Mouse (Mus musculus) adrenal gland, adult 8-10 months (tissue): ENCODE results near the gene Syn3. TPM values are rescaled to one million over a fixed set of nuclear protein-coding genes. Genes with fewer than 3 reads are reported as not detected.
"Not testable (repeated sequence)": the region's sequence is repeated elsewhere in the genome, so short reads cannot be mapped to it uniquely, and the experiment has no call there.

Source experiments
- DNase-seq: peaks from one replicate; pipeline ENCODE4 v3.0.0; 2022
- total RNA-seq, 4 experiments: library from RNA; stranded (reverse); gene quantifications; 2 replicates each; pipeline ENCODE4 v1.2.4; 2022

The Syn3 gene
- total RNA-seq, 4 experiments from 2014 or later, result 3.7 to 5.7 (median 4.2) TPM

DNA sequence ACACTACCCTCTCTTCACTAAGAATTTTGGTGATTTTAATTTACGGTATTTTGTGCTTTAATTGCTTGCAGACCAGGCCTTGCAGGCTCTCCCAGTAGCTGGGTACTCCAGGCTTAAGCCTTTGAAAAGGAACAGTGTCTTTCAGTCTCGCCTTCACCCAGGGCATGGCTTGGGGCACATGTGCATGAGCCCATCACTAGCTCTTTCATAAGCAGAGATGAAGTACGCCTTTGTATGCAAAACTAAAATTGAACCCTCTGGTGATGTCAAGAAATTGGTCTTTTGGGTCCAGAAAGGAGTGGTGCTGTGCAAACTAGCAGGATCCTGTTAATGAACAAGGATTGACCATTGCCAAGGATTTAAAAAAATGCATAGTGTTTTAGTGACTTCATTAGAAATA, 466.2 kb downstream of the Syn3 start:
- DNase-seq, result no peak

- no peak for DNase-seq
These were observed 468.0 kb downstream of the Syn3 start for GRCm38 (mm10) chr10:86030743-86031142.

- not testable (repeated sequence) for DNase-seq
These were observed 471.9 kb downstream of the Syn3 start for GRCm38 (mm10) chr10:86026807-86027206.

DNA sequence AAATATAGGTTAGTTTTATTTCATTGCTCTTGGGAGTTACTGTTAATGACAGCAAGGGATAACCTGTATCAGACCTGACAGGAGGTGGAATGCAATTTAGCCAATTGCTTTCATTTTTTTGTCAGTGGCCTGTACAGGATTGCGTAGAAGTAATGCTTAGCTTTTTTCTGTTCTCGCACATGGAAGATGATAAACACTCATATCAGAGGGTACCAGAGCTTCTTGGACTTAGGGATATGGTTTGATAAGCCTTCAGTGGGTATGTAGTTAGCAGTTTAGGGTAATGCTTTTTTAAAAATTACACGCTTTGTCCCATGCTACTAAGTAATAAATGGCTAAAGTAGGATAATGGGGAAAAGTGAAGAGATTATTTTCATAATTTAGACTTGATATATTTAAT, 472.3 kb downstream of the Syn3 start:
- no peak for DNase-seq

DNA sequence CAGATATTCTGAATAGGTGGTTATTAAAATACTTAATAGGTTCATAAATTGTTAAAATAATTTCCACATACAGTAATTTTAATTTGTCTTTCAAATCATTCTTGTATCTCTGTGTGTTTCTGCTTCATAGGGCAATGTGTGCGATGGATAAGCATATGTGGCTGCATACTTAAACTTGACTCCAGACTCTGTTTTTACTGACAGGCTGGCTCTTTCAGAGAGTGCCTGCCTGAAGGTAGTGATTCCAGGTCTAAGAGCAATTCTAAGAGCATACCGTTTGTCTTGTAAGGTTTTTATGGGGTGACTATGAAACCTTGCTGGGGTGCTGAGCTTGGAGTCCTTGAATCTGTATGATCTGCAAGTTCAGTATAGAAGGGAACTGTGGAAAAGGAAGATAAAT, 472.8 kb downstream of the Syn3 start:
- DNase-seq, result no peak

- DNase-seq, result no peak
These were observed 475.5 kb downstream of the Syn3 start for GRCm38 (mm10) chr10:86023149-86023548.

DNA sequence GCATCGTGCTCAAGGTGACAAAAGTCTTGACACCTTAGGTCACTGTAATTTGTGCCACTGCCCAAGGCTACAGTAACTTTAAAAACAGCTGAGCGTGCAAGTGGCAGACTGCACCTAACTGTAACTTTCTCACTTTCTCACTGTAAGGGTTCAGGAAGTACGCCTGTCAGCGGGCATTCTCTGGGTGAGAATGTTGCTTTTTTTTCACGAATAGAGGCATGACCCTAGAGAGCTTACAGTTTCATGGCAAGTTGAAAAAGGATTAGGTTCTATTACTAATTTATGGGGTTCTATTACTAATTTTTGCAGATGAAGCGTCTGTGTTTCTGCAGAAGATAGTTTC, 476.3 kb downstream of the Syn3 start:
- DNase-seq, result no peak

DNA sequence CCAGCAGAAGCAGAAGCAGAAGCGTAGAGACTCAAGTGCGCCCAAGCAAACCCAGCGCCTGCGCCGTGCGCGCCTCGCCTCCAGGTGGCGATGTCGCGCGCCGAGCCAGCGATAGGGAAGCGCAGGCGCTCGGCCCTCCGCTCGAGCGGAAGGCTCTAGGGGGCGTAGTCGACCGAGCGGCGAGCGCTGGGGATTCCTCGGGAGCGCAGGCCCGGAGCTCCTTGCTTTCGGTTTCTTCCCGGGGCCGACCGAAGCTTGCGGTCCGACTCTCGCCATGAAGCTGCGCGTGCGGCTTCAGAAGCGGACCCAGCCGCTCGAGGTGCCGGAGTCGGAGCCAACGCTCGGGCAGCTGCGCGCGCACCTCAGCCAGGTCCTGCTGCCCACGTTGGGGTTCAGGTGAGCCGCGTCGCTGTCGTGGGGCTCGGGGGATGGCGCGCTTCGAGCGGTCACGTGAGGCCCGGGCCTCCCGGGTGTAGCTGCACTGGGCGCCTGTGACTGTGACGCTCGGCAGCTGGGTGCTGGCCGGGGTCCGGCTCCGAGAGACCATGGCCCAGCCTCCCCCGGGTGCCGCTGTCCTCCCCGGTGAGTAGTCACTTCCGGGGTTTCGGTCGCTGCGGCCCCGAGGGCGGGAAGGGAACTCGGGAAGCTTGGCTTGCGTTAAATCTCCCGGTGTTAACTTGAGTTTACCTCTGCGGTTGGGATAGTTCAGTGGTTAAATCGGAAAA, 476.8 kb downstream of the Syn3 start, which contains the start of gene Fbxo7:
Gene Fbxo7, plus strand, starts transcription at position 224 of the 725 bp plus-strand sequence.
- DNase-seq, result peak; percentile 78

- DNase-seq, result no peak
These were observed 477.3 kb downstream of the Syn3 start for GRCm38 (mm10) chr10:86021408-86021748.

DNA sequence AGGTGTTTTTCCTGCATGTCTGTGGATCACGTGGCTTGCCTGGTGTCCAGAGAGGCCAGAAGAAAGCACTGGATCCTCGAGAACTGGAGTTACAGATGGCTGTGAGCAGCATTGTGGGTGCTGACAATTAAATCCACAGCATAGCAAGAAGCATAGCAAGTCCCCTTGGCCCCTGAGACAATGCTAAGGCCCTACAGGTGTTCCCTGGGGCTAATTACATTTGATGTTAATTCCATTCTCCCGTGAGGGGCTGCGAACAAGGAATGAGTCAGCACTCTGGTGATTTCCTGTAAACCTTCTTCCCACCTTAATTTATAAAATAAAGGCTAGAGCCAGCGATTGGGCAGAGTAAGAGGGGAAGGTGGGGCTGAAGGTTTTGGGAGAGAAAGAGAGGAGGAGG, 479.9 kb downstream of the Syn3 start:
- DNase-seq, result no peak

DNA sequence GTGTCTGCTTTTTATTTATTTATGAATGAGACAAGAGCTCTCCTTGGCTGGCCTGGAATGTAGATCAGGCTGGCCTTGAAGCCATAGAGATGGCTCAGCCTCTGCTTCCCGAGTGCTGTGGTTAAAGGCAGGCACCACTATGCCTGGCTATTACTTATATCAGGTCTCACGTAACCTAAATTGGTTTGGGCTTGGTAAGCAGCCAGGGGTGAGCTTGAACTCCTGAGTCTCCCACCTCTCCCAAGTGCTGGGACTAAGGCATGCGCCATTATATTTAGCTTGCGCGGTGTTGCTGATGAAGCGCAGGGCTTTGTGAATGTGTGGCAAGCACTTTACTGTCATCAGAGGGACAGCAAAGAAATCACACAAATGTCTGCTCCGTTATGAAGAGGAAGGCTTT, 480.9 kb downstream of the Syn3 start:
- no peak for DNase-seq

GRCm38 (mm10) chr10:86011781-86012180, 486.9 kb downstream of the Syn3 start, which contains the start of gene Bpifc:
Gene Bpifc, minus strand, starts transcription at chr10:86011895.
- no peak for DNase-seq

- no peak for DNase-seq
These were observed 487.5 kb downstream of the Syn3 start for GRCm38 (mm10) chr10:86011172-86011571.

DNA sequence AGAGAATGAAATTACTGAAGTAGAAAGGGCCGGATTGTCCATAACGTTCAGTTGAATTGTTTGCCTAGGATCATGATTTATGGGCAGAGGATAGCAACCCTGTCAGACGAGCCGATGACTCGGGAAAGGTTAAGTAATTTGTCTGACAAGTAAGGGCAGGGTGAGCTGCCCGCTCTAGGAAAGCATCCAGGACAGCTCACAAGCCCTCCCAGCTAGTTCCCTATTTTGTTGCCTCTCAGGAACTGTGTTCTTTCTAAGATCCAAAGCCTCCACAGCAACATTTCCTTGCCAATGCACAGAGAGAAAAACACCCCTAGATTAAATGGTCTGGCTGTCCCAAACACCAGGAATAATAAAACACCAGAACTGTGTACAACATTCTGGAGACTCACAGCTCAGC, 488.1 kb downstream of the Syn3 start:
- peak; percentile 20 for DNase-seq

DNA sequence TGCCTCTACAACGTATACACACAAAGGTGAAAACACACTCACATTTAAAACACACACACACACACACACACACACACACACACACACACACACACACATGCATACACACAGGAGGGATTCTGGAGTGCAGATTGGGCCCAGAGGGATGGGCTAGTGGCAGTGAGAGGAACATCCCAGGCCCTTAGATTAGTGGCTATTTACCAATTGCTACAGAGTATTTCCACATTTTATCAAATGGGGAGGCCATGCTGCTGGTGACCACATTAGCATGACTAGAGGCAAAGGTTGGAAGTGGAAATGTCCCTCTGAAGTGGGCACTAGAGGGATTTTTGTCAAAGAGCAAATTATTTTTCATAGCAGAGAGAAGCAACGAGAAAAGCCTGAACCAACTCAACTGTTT, 489.0 kb downstream of the Syn3 start:
- no peak for DNase-seq

DNA sequence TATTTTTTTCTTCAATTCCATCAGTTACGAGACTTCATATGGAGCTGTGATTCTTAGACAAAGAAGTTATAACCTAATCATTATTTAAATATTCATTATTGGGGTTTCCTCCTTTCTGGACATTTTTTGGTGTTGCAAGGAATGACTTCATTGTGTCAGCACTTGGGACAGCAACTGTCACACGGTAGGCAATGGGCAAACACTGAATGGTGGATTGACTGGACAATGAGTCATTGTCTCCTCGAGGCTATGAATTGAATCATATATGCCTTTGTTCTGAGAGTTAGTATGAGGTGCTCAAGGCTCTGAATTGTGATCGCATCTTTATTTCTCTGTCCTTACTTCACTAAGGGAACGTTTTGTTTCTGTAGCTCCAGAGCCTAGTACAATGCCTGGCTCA, 492.2 kb downstream of the Syn3 start:
- DNase-seq, result no peak

Other genes with a start within 250 kb of the Syn3 start
- 100 to 1,000 TPM; 495 to 753 (median 629) TPM for gene Timp3, start 198.5 kb downstream of the Syn3 start, total RNA-seq
- 100 to 1,000 TPM; 585 to 731 (median 653) TPM for gene Hsp90b1, start 206.6 kb upstream of the Syn3 start, total RNA-seq
- 1 to 10 TPM; 3.0 to 6.7 (median 3.9) TPM for gene Ttc41, start 206.9 kb upstream of the Syn3 start, total RNA-seq